Mouse (Mus musculus) frontal cortex, postnatal 10 days (tissue): ENCODE data around the gene Phb2.
"Not testable (repeated sequence)": the region's sequence is repeated elsewhere in the genome, so short reads cannot be mapped to it uniquely, and the experiment has no call there.

Experiments used
- DNase-seq, 2 experiments: peaks; one replicate each; pipeline ENCODE4 v3.0.0; 2022; ENCODE audit warnings: low spot score in 2 of 2, mixed read lengths in 1 of 2

Phb2 gene

GRCm38 (mm10) chr6:124711824-124712782 lies at the start of gene Phb2, which contains the start of gene Emg1:
Phb2 (plus strand) TSS chr6:124712336.
Emg1 (minus strand) TSS chr6:124712178.
- DNase-seq: peak; percentile 96 to 97

DNA sequence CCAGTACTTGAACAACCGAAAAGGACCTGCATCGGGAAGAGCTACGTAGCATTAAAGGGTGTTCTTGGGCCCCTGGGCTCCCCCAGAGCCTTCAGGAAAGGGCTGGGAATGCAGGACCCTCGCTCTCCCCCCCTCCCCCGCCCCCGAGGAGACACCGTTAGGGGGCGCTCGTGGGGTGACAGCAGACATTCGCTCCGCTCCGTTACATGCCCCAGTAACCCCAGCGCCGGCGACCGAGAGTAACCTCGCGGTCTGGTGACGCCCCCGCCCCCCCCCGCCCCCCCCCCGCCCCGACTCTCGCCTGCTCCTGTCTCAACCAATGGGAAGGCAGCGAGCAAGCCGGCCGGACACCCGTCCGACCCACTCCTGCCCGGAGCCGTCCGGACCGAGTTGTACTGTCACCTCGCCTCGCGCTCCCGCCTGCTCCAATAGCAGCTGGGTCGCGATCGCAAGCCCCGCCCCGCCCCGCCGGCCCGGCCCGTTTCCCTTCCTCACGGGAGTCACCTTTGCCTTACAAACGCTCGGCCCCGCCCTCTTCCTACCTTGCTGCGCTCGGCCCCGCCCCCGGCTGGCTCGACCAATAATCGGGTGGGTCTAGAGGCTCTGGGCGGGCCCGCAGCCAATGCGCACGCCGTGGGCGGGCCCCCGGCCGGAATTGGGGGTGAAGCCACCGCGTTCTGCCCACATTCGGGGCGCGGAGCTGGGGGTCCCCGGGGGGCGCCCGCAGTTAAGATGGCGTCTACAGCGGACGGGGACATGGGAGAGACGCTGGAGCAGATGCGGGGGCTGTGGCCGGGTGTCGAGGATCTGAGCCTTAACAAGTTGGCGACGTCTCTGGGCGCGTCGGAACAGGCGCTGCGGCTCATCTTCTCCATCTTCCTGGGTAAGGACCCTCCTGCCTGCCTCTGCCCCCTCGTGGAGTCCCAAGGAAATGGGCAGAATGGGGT lies 49.4 kb upstream of the Phb2 start, which contains the start of gene Lpcat3:
Gene Lpcat3, plus strand, starts transcription at position 551 of the 947 bp plus-strand sequence.
- peak; percentile 98 for DNase-seq

DNA sequence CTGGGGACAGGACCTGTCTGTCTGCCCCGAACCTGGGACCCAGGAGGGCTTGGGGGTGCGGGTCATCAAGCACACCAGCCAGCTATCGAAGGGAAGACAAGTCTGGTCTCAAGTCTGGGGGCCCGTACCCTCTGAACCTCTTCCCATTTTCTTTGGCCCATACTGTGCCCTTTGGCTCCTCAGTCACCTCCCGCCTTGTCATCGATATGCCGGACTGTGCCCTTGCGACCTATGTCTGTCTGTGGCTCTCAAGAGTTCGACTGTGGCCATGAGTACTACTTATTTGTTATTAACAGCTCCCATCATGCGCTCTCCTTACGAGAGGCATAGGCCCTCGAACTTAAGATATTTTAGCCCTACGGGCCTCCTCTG lies 48.7 kb upstream of the Phb2 start:
- no peak for DNase-seq

GRCm38 (mm10) chr6:124664256-124664655 lies 47.9 kb upstream of the Phb2 start:
- DNase-seq: no peak

DNA sequence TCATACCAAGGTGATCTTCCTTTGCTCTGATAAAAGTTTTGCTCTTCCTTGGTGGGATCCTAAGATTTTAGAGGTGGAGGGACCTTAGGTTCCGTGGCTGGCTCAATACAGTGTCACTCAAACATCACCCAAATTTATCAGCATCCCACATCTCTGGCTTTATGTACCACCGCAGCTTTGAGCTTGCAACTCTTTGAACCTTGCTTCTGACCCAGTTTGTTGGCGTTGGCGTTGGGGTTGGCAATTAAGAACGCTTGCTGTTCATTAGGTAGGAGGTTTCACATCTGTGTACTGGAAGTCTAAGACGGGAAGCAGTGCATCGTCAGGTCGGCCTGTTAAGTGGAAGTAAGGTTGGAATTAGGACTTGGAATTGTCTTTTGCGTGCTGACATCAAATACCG lies 47.1 kb upstream of the Phb2 start:
- no peak for DNase-seq

DNA sequence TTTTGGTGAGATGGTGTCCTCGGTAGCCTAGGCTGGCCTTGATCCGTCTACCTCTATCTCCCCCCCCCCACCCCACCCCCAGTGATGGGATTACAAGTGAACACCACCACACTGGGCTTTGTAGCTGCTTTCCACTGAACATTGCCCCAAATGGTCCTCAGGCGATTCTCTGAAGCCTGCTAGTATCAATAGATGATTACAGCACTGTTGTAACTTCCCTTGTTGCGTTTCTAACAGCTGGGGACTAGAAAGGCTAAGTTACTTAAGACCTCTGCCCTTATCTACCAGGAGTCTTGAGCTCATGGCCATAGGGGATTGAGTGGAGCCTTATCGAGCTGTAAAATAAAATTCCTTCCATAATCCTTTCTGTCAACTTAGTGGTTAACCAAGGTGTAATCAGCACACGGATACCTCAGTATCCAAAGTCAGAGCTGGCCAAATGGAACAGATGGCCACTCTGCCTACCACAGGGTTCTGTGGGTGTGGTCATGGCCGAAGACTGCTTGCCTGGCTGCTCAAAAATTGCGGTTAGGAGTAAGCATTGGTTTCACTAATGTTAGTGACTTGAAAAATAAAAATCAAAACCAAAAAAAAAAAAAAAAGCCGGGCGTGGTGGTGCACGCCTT lies 42.8 kb upstream of the Phb2 start:
- no peak for DNase-seq

DNA sequence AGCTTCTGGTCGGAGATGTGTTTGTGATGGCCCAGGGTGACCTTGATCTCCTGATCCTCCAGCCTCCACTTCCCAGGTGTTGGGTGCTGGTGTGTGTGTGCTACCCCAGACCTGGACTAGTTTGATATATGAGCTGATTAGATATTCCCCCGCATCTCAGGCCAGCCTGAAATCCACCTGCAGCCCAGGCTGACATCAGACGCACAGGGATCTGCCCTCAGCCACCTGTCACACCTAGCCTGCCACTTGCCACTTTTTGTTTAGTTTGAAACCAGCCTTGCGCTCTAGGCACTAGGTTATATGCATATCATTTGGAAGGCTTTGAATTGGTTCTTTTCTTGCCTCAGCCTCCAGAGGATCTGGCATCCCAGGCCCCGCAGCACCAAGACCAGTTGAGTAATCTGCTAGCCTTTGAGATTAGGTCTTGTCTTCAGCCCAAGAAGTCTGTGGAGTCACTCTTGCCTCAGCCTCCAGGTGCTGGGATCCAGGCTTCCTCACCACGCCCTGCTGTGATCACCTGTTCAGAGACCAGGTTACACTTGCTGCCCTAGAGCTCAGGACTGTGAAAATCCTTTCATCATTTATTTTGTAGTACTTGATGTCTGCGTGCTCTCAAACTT lies 41.7 kb upstream of the Phb2 start:
- no peak for DNase-seq

- no peak for DNase-seq
These were observed 40.0 kb upstream of the Phb2 start for GRCm38 (mm10) chr6:124672100-124672499.

- peak in 1 of 2 experiments; percentile 26 for DNase-seq
These were observed 38.5 kb upstream of the Phb2 start for GRCm38 (mm10) chr6:124673619-124674018.

DNA sequence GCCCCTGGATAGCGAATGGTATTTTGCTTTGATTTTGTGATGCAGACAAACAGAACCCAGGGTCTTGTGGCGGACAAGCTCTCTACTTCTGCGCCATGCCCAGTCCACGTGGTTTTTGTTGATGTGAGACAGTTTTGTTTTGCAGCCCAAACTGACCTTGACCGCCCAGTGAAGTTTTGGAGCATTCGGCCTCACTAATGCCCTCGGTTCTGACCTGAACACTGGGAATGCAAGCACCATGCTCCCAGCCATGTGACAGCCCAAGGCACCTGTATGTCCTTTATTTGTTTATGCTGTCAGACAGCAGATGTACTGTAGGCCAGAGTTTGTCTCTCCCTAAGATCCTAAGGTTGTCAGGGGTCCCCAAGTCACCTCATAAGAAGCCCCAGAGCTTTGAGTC lies 37.5 kb upstream of the Phb2 start:
- DNase-seq: no peak

- no peak for DNase-seq
These were observed 36.0 kb upstream of the Phb2 start for GRCm38 (mm10) chr6:124676171-124676570.

GRCm38 (mm10) chr6:124678769-124679168 lies 33.4 kb upstream of the Phb2 start:
- DNase-seq: no peak

DNA sequence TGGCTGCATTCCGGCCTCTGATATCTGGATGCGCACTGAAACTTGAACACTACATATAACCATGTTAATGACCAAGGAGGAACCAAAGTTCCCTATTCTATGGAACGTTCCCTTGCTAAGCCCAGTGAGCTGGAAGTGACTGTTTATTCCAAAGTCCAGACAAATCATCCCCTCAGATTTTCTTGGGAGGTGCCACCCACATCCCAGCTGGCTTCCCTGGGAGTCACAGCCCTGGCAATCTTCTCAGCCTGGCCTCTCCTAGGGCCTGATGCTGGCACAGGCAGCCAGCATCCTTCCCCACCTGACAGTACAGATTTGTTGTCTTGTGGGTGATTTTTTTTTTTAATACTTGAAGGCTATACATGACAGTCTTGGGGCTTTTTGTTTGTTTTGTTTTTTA lies 32.6 kb upstream of the Phb2 start:
- no peak for DNase-seq

GRCm38 (mm10) chr6:124682291-124682690 lies 29.8 kb upstream of the Phb2 start:
- not testable (repeated sequence) for DNase-seq

GRCm38 (mm10) chr6:124683591-124684417 lies 28.3 kb upstream of the Phb2 start:
- DNase-seq: no peak

DNA sequence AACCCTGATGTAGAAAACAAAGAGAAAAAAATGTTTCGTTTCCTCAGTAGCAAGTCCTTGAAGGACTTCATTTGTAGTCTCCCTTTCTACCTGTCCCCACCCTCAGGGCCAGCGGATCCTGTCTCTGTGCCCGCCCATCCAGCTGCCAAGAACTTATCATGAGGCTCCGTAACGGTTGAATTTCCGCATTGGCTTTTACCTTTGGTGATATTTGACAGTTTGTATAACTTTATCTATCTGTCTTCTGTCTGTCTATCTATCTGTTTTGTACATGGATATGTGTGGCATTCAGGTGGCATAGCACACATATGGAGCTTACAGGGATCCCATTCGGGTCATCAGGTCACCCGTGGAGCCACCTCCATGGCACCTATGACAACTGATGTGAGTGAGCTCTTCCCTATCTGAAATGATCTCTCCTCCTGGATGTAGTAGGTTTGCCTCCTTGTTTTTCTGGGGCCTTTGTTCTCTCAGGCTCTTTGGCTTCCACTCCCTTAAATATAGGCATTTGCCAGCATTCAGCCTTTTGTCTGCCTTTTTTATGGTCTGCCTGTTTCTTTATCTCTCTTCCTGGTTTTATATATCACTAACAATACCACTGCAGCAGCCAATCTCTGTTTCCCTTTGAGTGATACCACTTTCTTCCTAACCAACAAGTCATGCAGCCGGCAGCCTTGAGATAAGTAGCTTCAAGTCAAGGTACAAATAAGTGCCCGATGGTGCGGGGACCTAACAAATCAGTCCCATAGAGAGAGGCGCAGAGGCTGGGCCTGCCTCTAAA lies 26.3 kb upstream of the Phb2 start:
- DNase-seq: no peak

DNA sequence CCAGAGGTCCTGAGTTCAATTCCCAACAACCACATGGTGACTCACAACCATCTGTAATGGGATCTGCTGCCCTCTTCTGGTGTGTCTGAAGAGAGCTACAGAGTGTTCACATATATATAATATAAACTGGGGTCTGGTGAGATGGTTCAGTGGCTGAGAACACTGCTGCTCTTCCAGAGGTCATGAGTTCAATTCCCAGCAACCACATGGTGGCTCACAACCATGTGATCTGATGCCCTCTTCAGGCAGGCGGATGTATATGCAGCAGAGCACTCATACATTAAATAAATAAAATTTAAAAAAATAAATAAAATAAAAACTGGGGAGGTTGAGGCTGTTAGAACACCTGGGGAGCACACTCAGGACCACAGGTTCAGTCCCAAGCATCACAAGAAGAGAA lies 25.5 kb upstream of the Phb2 start:
- not testable (repeated sequence) for DNase-seq

DNA sequence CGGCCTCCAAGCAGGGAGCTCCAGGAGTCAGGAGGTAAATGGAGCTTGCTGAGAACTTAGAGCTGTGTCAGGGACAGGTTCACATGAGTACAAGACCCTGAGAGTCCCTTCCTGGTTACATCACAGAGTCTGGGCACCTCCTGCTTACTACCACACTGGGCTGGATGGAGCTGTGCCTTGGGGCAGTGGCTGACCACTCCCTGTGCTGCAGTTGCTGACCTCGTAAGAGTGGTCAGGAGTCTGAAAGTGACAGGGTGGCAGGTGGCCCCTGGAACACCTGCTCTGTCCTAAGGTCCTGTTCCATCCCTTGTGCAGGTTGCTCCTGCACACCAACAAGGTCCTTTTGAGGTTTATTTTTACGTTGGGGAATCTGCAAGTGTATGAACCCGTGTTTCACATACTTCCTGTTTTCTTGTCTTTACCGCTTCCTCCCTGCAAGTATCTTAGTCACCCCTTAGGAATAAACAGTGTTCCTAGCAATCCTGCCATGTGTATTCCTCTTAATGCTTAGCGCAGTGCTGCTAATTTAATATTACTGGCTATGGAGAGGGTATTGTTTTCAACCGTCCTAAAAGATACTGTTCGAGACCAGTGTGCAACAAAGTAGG lies 23.9 kb upstream of the Phb2 start:
- DNase-seq: no peak

DNA sequence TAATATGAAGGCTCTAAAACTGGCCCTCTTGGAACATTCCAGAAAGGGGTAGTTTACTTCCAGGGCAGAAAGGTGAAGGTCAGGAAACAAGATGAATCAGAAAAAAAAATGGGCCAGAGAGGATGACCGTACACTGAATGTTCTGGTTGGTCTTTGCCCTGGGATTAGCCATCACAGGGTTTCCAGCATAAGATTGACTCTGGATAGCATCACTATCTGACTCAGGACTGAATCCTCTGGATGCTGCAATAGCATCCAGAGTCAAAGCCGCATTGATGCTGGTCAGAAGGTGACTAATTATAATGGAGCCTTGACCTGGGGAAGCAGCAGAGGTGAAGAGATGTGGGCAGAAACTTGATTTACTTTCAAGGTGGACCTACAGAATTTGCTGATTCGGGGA lies 23.1 kb upstream of the Phb2 start:
- no peak for DNase-seq
